Mouse (Mus musculus): Measurements from ENCODE around the gene Nkx2-3. TPM values are rescaled to one million over a fixed set of nuclear protein-coding genes. Genes with fewer than 3 reads are reported as not detected.
A peak's percentile ranks its signal among the peaks of the same experiment; 100 is the strongest.

Gene Nkx2-3
- polyA plus RNA-seq (2016; fragmentation: Nextera tagmentation; extraction: Ambion mirVana), result 0.97 and 2.5 TPM in 2 replicates

DNA sequence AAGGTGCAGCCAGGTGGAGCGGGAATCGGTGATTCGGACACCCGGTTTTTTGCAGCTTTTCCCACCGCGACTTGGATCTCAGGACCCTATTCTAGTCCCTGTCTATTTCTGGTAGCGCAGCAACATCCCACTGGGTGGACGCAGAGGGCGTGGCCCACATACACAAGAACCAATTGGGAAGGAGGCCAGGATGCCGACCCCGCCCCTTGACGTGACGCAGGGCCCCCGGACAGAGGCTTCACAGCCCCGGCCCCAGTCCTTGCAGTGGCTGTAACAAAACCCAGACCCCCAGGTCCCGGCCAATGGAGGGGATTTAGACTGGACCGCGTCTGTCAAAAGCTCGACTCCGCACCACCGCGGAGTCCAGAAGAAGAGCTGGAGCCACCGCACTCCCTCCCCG is at the start of gene Nkx2-3:
Gene Nkx2-3 (plus strand): TSS at position 275 of the 400 bp plus-strand sequence.
- under 1% methylated on average over 24 of the region's 24 CpGs for whole genome bisulfite sequencing
- peak within 1 kb of the TSS; percentile 50 for H3K4me2 ChIP-seq (replicated peaks)
- no peak within 1 kb of the TSS for H3K27ac ChIP-seq (replicated peaks)
- H3K9ac ChIP-seq (replicated peaks), result 0 out of 2 replicates have a peak within 1 kb of the TSS, but pooled peaks have one; percentile 28
- peak within 1 kb of the TSS; percentile 28 for H3K4me3 ChIP-seq
- peak; percentile 67; the same call in 1 of the 2 replicates for ATAC-seq (ENCODE audit: low FRiP score, low read depth)
- peaks cover 56% of the 10 kb centered on the region for H3K4me1 ChIP-seq
- no peaks in the 10 kb centered on the region for H3K36me3 ChIP-seq
- H3K27me3 ChIP-seq, result peaks cover 93% of the 10 kb centered on the region
- no peaks in the 10 kb centered on the region for H3K9me3 ChIP-seq

DNA sequence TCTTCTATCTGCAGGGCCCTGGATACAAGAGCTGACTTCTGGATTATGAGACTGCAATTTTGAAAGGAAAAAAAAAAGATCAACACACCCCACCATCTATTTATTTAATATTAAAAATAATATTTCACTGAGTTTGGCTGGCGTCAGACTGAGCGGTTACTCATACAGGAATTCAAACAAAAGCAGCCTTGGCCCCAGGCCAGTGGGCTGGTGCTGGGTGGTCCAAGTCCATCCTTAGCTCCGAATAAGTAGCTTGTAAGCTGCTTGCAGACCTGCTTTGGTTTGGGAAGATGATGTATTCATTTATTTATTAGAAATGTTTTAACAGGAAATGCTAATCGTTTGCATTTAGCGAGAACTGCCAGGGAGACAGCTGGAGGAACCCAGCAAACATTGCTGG is 49.0 kb upstream of the Nkx2-3 start:
- no peak for ATAC-seq (ENCODE audit: low FRiP score, low read depth)
- Histone ChIP-seq H3K9me3 (no peaks in the 10 kb centered on the region), H3K9ac (replicated peaks) (no peak overlapping the region), H3K36me3 (no peaks in the 10 kb centered on the region), H3K4me2 (replicated peaks) (no peak overlapping the region), H3K4me3 (no peak overlapping the region), H3K27me3 (peaks cover 6% of the 10 kb centered on the region), H3K4me1 (no peaks in the 10 kb centered on the region), H3K27ac (replicated peaks) (no peak overlapping the region)
- 80% methylated on average over 5 of the region's 5 CpGs for WGBS

GRCm38 (mm10) chr19:43568298-43568697 is 43.8 kb upstream of the Nkx2-3 start:
- no peaks in the 10 kb centered on the region for H3K9me3 ChIP-seq
- WGBS, result 52% methylated on average over 9 of the region's 9 CpGs
- no peak overlapping the region for H3K27ac ChIP-seq (replicated peaks)
- H3K4me1 ChIP-seq, result peaks cover 6% of the 10 kb centered on the region; the same call in 1 of the 2 replicates
- no peaks in the 10 kb centered on the region for H3K36me3 ChIP-seq
- no peak overlapping the region for H3K4me3 ChIP-seq
- no peak overlapping the region for H3K9ac ChIP-seq (replicated peaks)
- H3K27me3 ChIP-seq, result peaks cover 43% of the 10 kb centered on the region
- no peak overlapping the region for H3K4me2 ChIP-seq (replicated peaks)
- no peak for ATAC-seq (ENCODE audit: low FRiP score, low read depth)

GRCm38 (mm10) chr19:43569133-43569532 is 43.0 kb upstream of the Nkx2-3 start:
- no peak for ATAC-seq (ENCODE audit: low FRiP score, low read depth)
- no peaks in the 10 kb centered on the region for H3K36me3 ChIP-seq
- no peak overlapping the region for H3K4me2 ChIP-seq (replicated peaks)
- no peak overlapping the region for H3K9ac ChIP-seq (replicated peaks)
- no peaks in the 10 kb centered on the region for H3K9me3 ChIP-seq
- peaks cover 51% of the 10 kb centered on the region for H3K27me3 ChIP-seq
- no peak overlapping the region for H3K27ac ChIP-seq (replicated peaks)
- no peak overlapping the region for H3K4me3 ChIP-seq
- peaks cover 6% of the 10 kb centered on the region; the same call in 1 of the 2 replicates for H3K4me1 ChIP-seq
- WGBS, result 53% methylated on average over 6 of the region's 6 CpGs

DNA sequence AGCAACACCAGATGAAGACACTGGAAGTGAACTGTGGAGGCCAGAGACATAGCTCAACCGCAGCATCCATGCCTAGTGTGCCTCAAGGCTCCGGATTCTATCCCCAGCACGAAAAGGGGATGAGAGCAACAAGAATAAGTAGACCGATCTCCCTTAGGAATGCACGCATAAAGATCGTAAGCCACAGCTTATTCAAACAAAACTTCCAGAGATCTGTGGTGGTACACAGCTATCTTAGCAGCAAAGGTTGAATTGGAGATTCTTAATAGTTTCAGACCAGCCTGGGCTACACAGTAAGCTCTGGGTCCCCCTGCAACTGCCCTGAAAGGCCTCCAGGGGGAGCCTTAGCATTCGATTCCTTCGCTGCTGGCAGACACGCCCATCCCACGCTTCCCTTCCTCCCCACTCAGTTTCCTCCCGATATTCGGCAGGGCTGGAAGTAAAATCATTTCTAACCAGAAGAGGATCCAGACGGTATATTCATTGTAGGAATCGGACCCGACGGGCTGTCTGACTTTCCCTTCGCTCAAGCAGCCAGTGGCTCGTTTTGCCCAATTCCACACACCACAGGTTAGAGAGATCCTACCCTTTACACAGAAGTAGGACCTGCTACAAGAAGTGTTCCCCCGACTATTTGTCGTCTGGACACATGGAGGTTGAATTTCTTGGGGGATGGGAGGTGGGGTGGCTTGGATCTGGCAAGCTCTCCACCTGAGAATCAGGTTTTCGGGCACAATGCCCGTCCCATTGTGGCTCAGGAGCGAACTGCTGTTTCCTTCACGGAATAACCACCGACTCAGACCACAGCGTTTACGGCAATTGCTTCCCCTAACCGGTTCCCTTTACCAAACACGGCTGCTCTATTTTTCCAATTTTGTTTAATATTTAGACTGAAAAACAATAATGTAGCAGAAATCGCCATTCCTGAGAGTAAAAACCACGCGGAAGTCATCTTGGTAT is 41.0 kb upstream of the Nkx2-3 start:
- peak; percentile 68; the same call in 1 of the 2 replicates for ATAC-seq (ENCODE audit: low FRiP score, low read depth)
- Histone ChIP-seq H3K36me3 (no peaks in the 10 kb centered on the region), H3K4me2 (replicated peaks) (peak overlapping the region; percentile 77), H3K27me3 (peaks cover 57% of the 10 kb centered on the region), H3K9me3 (no peaks in the 10 kb centered on the region), H3K4me3 (peak overlapping the region; percentile 43), H3K9ac (replicated peaks) (peak overlapping the region; percentile 35; the same call in 1 of the 2 replicates), H3K27ac (replicated peaks) (no peak overlapping the region), H3K4me1 (peaks cover 6% of the 10 kb centered on the region; the same call in 1 of the 2 replicates)
- 15% methylated on average over 32 of the region's 32 CpGs for WGBS

DNA sequence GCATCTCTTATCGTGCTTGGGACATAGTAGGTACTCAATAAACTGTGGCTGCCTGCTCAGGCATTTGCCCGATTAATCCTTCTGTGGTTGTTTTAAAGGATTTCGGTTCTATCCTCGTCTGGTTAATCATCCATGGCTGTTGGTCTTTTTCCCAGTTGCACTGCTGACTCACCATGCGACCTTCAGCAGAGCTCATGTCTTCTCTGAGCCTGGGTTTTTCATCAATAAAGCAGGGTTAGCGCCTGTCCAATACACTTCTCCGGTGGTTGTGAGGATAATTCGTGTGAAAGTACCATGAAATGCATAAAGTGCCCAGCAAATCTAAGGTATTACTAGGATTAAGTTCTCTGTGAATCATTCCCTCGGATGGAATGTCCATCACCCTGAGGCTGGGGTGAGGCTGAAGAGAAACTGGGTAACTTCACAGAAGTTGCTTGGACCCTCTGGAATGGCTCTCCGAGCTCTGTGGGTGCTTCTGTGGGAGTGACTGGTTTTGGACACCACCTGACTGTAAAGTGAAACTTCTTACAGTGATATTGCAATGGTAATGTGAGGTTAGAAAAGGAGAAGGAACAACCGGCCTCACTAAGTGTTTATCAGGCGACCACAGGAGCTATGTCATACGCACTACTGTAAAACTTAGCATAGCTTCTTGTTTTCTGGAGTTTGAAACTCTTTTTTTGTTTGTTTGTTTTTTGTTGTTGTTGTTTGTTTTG is 32.9 kb upstream of the Nkx2-3 start:
- Histone ChIP-seq H3K36me3 (no peaks in the 10 kb centered on the region), H3K27ac (replicated peaks) (no peak overlapping the region), H3K4me2 (replicated peaks) (no peak overlapping the region), H3K27me3 (peaks cover 60% of the 10 kb centered on the region), H3K9me3 (no peaks in the 10 kb centered on the region), H3K9ac (replicated peaks) (no peak overlapping the region), H3K4me1 (no peaks in the 10 kb centered on the region), H3K4me3 (no peak overlapping the region)
- WGBS, result 81% methylated on average over 13 of the region's 13 CpGs
- no peak for ATAC-seq (ENCODE audit: low FRiP score, low read depth)

DNA sequence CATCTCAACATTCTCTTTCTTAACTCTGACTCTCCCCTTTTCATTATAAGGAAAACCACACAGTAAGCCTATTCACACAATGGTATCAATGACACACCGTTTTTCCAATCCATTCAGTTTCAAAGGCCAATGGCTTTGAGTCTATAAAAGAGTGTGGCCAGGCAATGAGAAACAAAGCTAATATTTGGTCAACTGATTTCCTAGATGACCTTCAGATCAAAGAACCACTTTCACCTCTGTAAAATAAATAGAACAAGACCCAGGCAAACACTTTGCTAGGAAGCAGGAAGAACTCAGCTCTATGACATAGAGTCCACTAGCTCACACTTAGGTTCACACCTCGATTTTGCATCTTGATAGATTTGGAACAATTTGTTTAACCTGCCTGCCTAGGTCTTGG is 30.9 kb upstream of the Nkx2-3 start:
- H3K27ac ChIP-seq (replicated peaks), result no peak overlapping the region
- H3K9ac ChIP-seq (replicated peaks), result no peak overlapping the region
- peaks cover 73% of the 10 kb centered on the region for H3K27me3 ChIP-seq
- 61% methylated on average over 2 of the region's 2 CpGs for WGBS
- no peak overlapping the region for H3K4me3 ChIP-seq
- H3K4me1 ChIP-seq, result 0 out of 2 replicates have a peak, but pooled peaks cover 6% of the 10 kb centered on the region
- no peak overlapping the region for H3K4me2 ChIP-seq (replicated peaks)
- H3K36me3 ChIP-seq, result no peaks in the 10 kb centered on the region
- ATAC-seq (ENCODE audit: low FRiP score, low read depth), result no peak
- H3K9me3 ChIP-seq, result no peaks in the 10 kb centered on the region

DNA sequence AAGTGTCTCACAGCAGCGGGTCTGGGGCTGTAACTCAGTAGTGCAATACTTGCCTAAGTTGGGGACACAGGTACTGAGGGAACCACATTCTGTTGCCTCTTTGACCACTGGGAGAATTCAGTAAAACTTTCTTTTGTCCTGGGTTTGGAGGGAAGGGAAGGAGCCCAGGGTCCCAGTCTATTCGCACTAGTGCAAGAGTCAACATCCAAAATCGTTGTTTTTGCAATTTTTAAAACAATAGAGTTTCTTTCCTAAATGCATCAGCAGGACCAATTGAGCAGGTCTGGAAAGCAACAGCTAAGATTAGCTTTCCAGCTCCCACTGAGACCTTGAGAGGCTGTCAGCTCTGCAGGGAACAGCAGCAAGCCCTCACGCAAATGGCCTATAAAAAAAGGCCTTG is 28.9 kb upstream of the Nkx2-3 start:
- WGBS, result 3% methylated on average over 4 of the region's 4 CpGs
- Histone ChIP-seq H3K36me3 (no peaks in the 10 kb centered on the region), H3K4me1 (0 out of 2 replicates have a peak, but pooled peaks cover 6% of the 10 kb centered on the region), H3K9ac (replicated peaks) (no peak overlapping the region), H3K9me3 (no peaks in the 10 kb centered on the region), H3K4me2 (replicated peaks) (no peak overlapping the region), H3K27ac (replicated peaks) (no peak overlapping the region), H3K27me3 (peaks cover 84% of the 10 kb centered on the region), H3K4me3 (no peak overlapping the region)
- no peak for ATAC-seq (ENCODE audit: low FRiP score, low read depth)

DNA sequence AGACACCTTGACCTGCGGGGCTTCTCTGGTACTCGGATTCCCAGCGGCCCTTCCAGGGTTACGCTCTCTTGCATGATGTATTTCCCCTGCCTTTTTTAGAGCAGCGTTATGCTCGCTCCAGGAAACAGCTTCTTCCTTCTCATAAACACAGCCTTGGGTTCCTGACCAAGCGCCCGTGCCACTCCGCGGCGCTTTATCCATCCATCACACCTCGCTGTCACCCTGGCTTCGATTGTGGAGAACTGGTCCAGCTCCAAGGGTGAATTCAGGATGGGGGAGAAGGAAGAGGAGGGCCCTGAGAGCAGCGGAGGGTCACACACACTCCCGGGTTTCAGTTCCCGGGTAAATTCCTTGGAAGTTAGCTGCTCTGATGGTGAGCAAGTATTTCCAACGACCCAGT is 28.5 kb upstream of the Nkx2-3 start:
- WGBS, result 1% methylated on average over 17 of the region's 17 CpGs
- Histone ChIP-seq H3K9me3 (no peaks in the 10 kb centered on the region), H3K4me2 (replicated peaks) (no peak overlapping the region), H3K9ac (replicated peaks) (no peak overlapping the region), H3K27me3 (peaks cover 87% of the 10 kb centered on the region), H3K4me3 (no peak overlapping the region), H3K36me3 (no peaks in the 10 kb centered on the region), H3K27ac (replicated peaks) (no peak overlapping the region), H3K4me1 (0 out of 2 replicates have a peak, but pooled peaks cover 6% of the 10 kb centered on the region)
- ATAC-seq (ENCODE audit: low FRiP score, low read depth), result no peak

DNA sequence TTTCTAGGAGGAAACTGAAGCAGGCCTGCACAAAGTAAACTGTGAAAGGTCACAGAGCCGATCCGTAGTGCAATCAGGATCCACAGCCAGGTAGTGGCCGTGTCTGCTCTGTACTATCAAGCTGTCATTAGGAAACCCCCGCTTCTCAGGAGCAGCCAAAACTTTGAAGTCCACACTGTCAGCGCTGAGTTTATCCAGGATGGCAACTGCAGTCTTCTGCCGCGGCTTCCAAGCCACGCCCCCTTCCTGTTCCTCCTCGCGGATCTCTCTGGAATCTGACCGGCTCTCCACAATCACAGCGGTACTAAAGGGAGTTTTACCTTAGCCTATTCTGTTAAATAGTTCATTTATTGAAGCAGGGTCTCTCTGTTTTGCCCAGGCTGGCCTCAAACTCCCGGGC is 27.3 kb upstream of the Nkx2-3 start:
- no peak overlapping the region for H3K9ac ChIP-seq (replicated peaks)
- WGBS, result 3% methylated on average over 13 of the region's 13 CpGs
- no peak overlapping the region for H3K27ac ChIP-seq (replicated peaks)
- H3K9me3 ChIP-seq, result no peaks in the 10 kb centered on the region
- no peaks in the 10 kb centered on the region for H3K36me3 ChIP-seq
- no peak for ATAC-seq (ENCODE audit: low FRiP score, low read depth)
- H3K4me1 ChIP-seq, result 0 out of 2 replicates have a peak, but pooled peaks cover 6% of the 10 kb centered on the region
- peak overlapping the region; percentile 4; the same call in 1 of the 2 replicates for H3K4me3 ChIP-seq
- peaks cover 88% of the 10 kb centered on the region for H3K27me3 ChIP-seq
- peak overlapping the region; percentile 21 for H3K4me2 ChIP-seq (replicated peaks)

DNA sequence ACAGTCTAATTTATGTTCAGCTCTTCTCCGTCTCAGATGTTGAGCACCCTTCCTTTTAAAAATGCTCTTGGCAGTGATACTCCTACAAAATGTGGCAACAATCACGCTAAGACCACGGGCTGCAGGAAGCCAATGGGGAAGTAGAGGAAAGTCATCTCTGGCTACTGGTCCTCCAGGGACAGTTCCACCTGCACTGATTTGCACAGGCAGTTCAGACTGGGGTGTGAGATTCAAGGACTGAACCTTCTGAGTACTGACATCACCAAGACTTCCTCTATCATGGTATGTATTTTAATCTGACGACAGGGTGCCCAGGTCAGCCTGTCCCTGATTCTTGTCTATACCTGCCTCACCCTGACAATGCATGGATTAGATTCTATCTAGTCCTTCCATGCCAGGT is 20.1 kb upstream of the Nkx2-3 start:
- no peaks in the 10 kb centered on the region for H3K36me3 ChIP-seq
- no peaks in the 10 kb centered on the region for H3K4me1 ChIP-seq
- 74% methylated on average over 4 of the region's 4 CpGs for WGBS
- H3K27ac ChIP-seq (replicated peaks), result no peak overlapping the region
- H3K9me3 ChIP-seq, result 0 out of 2 replicates have a peak, but pooled peaks cover 8% of the 10 kb centered on the region
- H3K27me3 ChIP-seq, result peaks cover 83% of the 10 kb centered on the region
- no peak overlapping the region for H3K4me3 ChIP-seq
- no peak for ATAC-seq (ENCODE audit: low FRiP score, low read depth)
- H3K9ac ChIP-seq (replicated peaks), result no peak overlapping the region
- no peak overlapping the region for H3K4me2 ChIP-seq (replicated peaks)

- H3K4me2 ChIP-seq (replicated peaks), result no peak overlapping the region
- 2% methylated on average over 5 of the region's 5 CpGs for WGBS
- H3K9me3 ChIP-seq, result no peaks in the 10 kb centered on the region
- H3K9ac ChIP-seq (replicated peaks), result no peak overlapping the region
- ATAC-seq (ENCODE audit: low FRiP score, low read depth), result no peak
- H3K27me3 ChIP-seq, result peaks cover 98% of the 10 kb centered on the region
- no peak overlapping the region for H3K27ac ChIP-seq (replicated peaks)
- H3K36me3 ChIP-seq, result no peaks in the 10 kb centered on the region
- peaks cover 7% of the 10 kb centered on the region for H3K4me1 ChIP-seq
- no peak overlapping the region for H3K4me3 ChIP-seq
Measured at GRCm38 (mm10) chr19:43596981-43597380, 15.1 kb upstream of the Nkx2-3 start.

All from midbrain, embryonic 12.5 days (tissue).